Mouse (Mus musculus) liver, adult 2 months (tissue): ENCODE results near the gene Synpo2l.

Experiments
- CTCF ChIP-seq: fragments of 200-500 bp; IDR thresholded peaks from 2 replicates; pipeline ENCODE4 v1.5.1; 2011; ENCODE audit warnings: low read depth, low read length, control low read depth
- POLR2A ChIP-seq: fragments of 200-500 bp; IDR thresholded peaks from 2 replicates; pipeline ENCODE4 v1.6.1; 2011; ENCODE audit warnings: low read length, control low read depth; ENCODE audit not compliant: insufficient read depth; ENCODE audit errors: extremely low read depth

DNA sequence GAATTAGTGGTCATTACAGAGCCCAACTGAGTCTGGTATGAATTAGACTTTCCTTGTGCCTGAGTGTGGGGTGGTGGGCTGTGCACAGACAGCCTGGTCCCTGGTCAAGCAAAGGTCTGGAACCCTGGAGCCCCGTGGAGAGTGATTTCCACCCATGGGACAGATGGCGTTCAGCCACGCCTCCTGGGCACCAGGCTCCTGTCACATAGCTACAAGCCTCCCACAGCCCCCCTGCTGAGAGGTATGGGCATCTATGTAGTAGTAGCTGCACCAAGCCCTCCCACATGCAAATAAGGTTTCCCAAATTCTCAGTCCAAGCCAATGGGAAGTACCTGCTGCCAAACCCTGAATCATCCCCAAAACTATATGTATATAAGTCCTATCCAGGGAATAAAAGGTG lies 41.2 kb downstream of the Synpo2l start:
- TF ChIP-seq CTCF: no peak
- no peak for TF ChIP-seq POLR2A
